Mouse (Mus musculus) ES-Bruce4 (cell line): ENCODE data around the gene Chit1. TPM values are rescaled to one million over a fixed set of nuclear protein-coding genes. Genes with fewer than 3 reads are reported as not detected.

Source experiments
- H3K27ac ChIP-seq: 2 replicates; pipeline ENCODE4 v1.5.1; 2012; ENCODE audit warnings: low read length, inconsistent platforms; ENCODE audit not compliant: insufficient read depth
- H3K27me3 ChIP-seq: 2 replicates; pipeline ENCODE4 v1.6.1; 2012; ENCODE audit warnings: mild to moderate bottlenecking, low read length, inconsistent platforms; ENCODE audit not compliant: control insufficient read depth, poor library complexity, insufficient read depth, severe bottlenecking
- H3K36me3 ChIP-seq: 2 replicates; pipeline ENCODE4 v1.6.1; 2012; ENCODE audit warnings: inconsistent platforms, mild to moderate bottlenecking, low read length, moderate library complexity; ENCODE audit not compliant: control insufficient read depth, poor library complexity, insufficient read depth, severe bottlenecking
- H3K4me1 ChIP-seq: one replicate; pipeline ENCODE4 v1.8.1; 2011; ENCODE audit warnings: low read length; ENCODE audit not compliant: control insufficient read depth, insufficient read depth
- H3K4me3 ChIP-seq: 2 replicates; pipeline ENCODE4 v1.5.1; 2011; ENCODE audit warnings: low read depth, mild to moderate bottlenecking, low read length
- H3K9ac ChIP-seq: 2 replicates; pipeline ENCODE4 v1.6.1; 2012; ENCODE audit warnings: low read depth, mild to moderate bottlenecking, inconsistent platforms; ENCODE audit not compliant: poor library complexity, severe bottlenecking
- H3K9me3 ChIP-seq: replicated peaks from 2 replicates; pipeline ENCODE4 v1.6.1; 2012; ENCODE audit warnings: mild to moderate bottlenecking, low read length, inconsistent platforms; ENCODE audit not compliant: control insufficient read depth, poor library complexity, insufficient read depth, severe bottlenecking
- CTCF ChIP-seq: IDR thresholded peaks from one replicate; pipeline ENCODE4 v1.8.1; 2011; ENCODE audit warnings: low read depth, low read length
- EP300 ChIP-seq: IDR thresholded peaks from 2 replicates; pipeline ENCODE4 v1.6.1; 2011; ENCODE audit warnings: low read depth, low read length; ENCODE audit not compliant: insufficient read depth
- POLR2A ChIP-seq: IDR thresholded peaks from one replicate; pipeline ENCODE4 v1.8.1; 2011; ENCODE audit warnings: low read length; ENCODE audit not compliant: insufficient read depth
- polyA plus RNA-seq: library from polyadenylated mRNA; stranded (reverse); fragments of >200 nt; gene quantifications from 2 replicates; pipeline ENCODE4 v1.2.4, GENCODE M21; 2011; ENCODE audit warnings: low read depth; ENCODE audit not compliant: missing spikeins, insufficient read depth, insufficient read length

Gene Chit1
- polyA plus RNA-seq, 1 experiment = not detected

DNA sequence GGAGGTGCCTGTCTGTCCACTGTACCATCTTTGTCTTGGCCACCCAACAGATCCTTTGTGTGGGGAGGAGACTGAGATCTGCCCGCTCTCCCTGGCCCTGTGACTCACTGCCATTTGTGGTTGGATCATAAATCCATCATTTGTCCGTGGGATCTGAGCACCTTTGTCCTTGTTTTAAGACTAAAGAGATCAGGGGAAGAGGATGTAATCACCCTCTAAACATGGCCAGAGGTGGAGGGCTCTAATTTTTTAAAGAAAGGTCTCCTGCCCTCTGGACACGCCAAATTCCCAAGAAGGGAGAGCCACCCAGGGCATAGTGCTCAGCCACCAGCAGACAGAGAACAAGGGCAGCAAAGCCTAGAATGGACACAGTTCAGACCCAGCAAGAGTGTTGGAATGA is 19.2 kb upstream of the Chit1 start:
- no peaks in the 10 kb centered on the region for H3K36me3 ChIP-seq
- TF ChIP-seq CTCF = no peak
- H3K27me3 ChIP-seq = no peaks in the 10 kb centered on the region
- H3K9ac ChIP-seq = no peak overlapping the region
- no peaks in the 10 kb centered on the region for H3K4me1 ChIP-seq
- no peaks in the 10 kb centered on the region for H3K9me3 ChIP-seq
- H3K4me3 ChIP-seq = no peak overlapping the region
- no peak overlapping the region for H3K27ac ChIP-seq

DNA sequence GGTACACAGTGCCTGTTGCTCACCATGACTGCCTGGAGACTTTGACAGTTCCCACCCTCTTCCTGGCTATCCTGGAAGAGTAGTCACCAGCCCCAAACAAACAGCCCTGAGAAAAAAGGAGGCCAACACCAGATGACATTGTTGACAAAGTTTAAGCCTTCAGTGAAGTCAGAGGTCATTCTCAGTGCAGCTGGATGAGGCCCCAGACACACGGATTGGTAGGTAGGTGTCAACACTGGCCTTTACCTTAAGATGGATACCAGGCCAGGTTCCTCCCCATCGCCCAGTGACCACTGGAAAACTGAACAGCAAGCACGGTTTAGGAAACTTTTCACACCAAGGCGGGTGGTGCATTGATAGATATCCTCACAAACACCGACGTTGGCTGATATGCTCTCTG is 18.7 kb upstream of the Chit1 start:
- Histone ChIP-seq H3K9me3 (no peaks in the 10 kb centered on the region), H3K27me3 (no peaks in the 10 kb centered on the region), H3K36me3 (no peaks in the 10 kb centered on the region), H3K4me3 (peak overlapping the region; percentile 21; the same call in 1 of the 2 replicates), H3K4me1 (no peaks in the 10 kb centered on the region), H3K27ac (no peak overlapping the region), H3K9ac (0 out of 2 replicates have a peak overlapping the region, but pooled peaks have one; percentile 10)
- no peak for TF ChIP-seq POLR2A
- TF ChIP-seq EP300 = no peak
- TF ChIP-seq CTCF = no peak

DNA sequence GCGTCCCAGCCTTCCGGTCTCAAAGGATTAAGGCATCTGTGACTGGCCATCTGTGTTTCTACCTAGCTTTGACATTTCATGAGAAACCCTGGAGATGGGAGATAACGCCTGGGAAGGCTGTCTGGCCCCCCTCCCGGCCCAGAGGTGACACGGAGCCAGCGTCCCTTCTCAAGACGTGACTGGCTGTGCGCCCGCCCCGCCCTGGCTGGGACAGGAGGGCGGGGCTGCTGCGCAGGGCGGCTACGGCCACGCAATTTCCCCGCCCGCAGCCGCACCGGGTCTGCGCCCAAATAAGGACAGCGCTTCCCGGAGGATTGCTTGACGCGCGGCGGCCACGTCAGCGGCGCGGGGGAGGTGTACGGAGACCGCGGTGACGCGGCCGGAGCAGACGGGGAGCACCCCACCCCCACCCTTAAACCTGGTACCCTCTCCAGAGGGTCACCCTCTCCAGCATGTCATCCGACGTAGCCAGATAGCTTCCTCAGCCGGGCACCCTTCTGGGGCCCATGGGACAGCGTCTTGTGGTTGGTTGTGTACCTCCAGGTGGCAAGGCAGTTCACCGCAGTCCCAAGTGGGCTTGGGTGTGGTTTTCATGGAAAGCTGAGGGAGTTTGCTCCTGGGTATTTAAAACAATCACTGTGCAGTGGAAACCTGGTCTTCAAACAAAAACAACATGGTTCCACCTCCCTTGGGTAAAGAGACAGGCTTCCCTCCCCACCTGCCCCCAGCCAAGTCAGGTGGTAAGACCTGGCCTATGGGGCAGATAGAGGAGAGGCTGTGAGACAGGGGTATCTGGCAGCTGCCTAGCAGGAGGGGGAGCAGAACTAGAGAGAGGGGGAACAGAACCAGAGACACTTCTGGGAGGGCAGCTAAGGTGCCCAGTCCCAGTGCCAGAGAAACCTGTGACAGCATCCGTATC is 17.9 kb upstream of the Chit1 start:
- Histone ChIP-seq H3K4me3 (peak overlapping the region; percentile 50), H3K27me3 (no peaks in the 10 kb centered on the region), H3K4me1 (peaks cover 2% of the 10 kb centered on the region), H3K9ac (peak overlapping the region; percentile 30; the same call in 1 of the 2 replicates), H3K9me3 (no peaks in the 10 kb centered on the region), H3K36me3 (no peaks in the 10 kb centered on the region), H3K27ac (no peak overlapping the region)
- TF ChIP-seq CTCF (no peak), POLR2A (no peak), EP300 (no peak)

- Histone ChIP-seq H3K36me3 (no peaks in the 10 kb centered on the region), H3K9me3 (no peaks in the 10 kb centered on the region), H3K4me1 (peaks cover 2% of the 10 kb centered on the region), H3K27ac (no peak overlapping the region), H3K27me3 (no peaks in the 10 kb centered on the region), H3K9ac (peak overlapping the region; percentile 30; the same call in 1 of the 2 replicates), H3K4me3 (peak overlapping the region; percentile 50)
- TF ChIP-seq CTCF = no peak
- no peak for TF ChIP-seq POLR2A
- no peak for TF ChIP-seq EP300
Measured at GRCm38 (mm10) chr1:134093771-134094526, 17.1 kb upstream of the Chit1 start.

GRCm38 (mm10) chr1:134095033-134095612 is 15.9 kb upstream of the Chit1 start:
- Histone ChIP-seq H3K27ac (no peak overlapping the region), H3K9me3 (no peaks in the 10 kb centered on the region), H3K27me3 (no peaks in the 10 kb centered on the region), H3K9ac (no peak overlapping the region), H3K4me3 (no peak overlapping the region), H3K4me1 (peaks cover 4% of the 10 kb centered on the region), H3K36me3 (no peaks in the 10 kb centered on the region)
- TF ChIP-seq POLR2A = no peak
- TF ChIP-seq EP300 = no peak
- no peak for TF ChIP-seq CTCF
